Mouse (Mus musculus): Measurements from ENCODE around the gene D630003M21Rik. TPM values are rescaled to one million over a fixed set of nuclear protein-coding genes. Genes with fewer than 3 reads are reported as not detected.

Gene D630003M21Rik
- 3.3 and 3.4 TPM in 2 replicates for polyA plus RNA-seq (2012; rRNA removed; ENCODE audit: low replicate concordance)

DNA sequence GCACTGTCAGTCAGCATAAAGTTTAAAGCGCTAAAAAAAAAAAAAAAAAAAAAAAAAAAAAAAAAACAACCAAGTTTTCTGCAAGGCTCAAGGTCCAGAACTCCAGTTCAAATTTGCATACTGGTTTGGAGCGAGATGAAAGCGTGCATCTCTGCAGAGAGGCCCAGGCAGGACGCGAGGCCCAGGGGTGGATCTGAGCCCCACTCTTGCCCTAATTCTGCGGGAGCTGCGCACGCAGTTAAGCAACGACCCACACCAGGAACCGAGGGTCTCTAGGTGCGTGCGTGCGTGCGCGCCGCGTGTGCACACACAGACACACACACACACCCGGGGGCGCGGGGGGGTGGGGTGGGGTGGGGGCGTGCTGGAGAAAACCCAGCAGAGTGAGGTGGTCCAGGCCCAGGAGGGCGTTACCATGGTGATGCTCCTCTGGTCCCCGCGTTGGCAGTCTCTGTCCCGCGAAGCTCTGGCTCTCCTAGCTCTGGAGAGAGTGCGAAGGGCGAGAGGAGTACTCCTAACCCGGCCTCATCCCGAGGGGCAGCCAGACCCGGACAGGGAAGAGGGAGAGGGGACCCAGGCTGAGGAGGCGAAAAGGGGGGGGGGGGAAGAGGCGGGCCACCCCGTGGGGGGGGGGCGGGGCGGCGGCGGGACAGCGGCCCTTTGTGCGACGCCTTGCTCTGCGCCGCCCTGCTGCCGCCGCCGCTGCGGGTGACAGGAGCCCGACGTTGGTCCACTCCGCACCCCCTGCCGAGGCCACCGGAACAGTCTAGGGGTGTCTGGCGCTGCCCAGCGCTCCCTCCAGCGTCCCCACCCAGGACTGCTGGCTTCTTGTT is at the start of gene D630003M21Rik:
D630003M21Rik (minus strand) TSS at position 553 of the 833 bp plus-strand sequence.

DNA sequence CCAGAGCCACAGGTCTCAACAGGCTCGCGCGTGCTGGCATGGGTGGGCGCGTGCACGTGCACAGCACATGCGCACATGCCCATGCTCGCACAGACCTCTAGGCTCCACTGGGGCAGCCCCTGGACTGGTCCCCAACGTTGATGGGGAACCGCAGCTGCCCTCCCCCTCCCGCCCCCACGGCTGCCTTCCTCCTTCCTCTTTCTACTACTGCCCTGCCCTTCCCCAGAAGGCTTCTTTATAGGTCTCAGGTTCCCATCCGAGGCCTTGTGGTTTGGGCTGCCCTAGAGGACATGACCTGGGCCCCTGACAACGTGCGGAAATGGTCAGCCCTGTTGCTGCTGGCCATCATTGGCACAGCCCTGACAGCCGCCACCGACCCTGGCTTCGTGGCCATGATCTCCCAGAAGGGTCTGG is 29.0 kb upstream of the D630003M21Rik start, which contains the start of gene Bpi:
Bpi (plus strand) TSS at position 90 of the 414 bp plus-strand sequence.

GRCm38 (mm10) chr2:158146223-158146622 is 82.8 kb downstream of the D630003M21Rik start, which contains the start of gene Tgm2:
Gene Tgm2 (minus strand): TSS chr2:158146436.

Other genes starting within 250 kb of the D630003M21Rik start
- gene Tti1, start 200.8 kb downstream of the D630003M21Rik start, polyA plus RNA-seq (2012; rRNA removed; ENCODE audit: low replicate concordance), result 17.4 and 24.9 TPM in 2 replicates
- gene Rprd1b, start 200.7 kb downstream of the D630003M21Rik start, polyA plus RNA-seq (2012; rRNA removed; ENCODE audit: low replicate concordance), result 19.8 and 28.0 TPM in 2 replicates
- gene Tgm2, start 82.8 kb downstream of the D630003M21Rik start, polyA plus RNA-seq (2012; rRNA removed; ENCODE audit: low replicate concordance), result 362 and 382 TPM in 2 replicates
- not detected in 2 replicates for gene Bpi, start 28.9 kb upstream of the D630003M21Rik start, polyA plus RNA-seq (2012; rRNA removed; ENCODE audit: low replicate concordance)
- gene Lbp, start 77.3 kb upstream of the D630003M21Rik start, polyA plus RNA-seq (2012; rRNA removed; ENCODE audit: low replicate concordance), result 61.8 and 118 TPM in 2 replicates
- 25.5 and 30.6 TPM in 2 replicates for gene Snhg11, start 146.4 kb upstream of the D630003M21Rik start, polyA plus RNA-seq (2012; rRNA removed; ENCODE audit: low replicate concordance)
- gene Ralgapb, start 180.6 kb upstream of the D630003M21Rik start, polyA plus RNA-seq (2012; rRNA removed; ENCODE audit: low replicate concordance), result 21.1 and 33.7 TPM in 2 replicates